Mouse (Mus musculus): ENCODE data around the gene Rapgef4.

Gene Rapgef4

GRCm38 (mm10) chr2:72201506-72201905 lies 220.5 kb downstream of the Rapgef4 start:
- DNase-seq = no peak

GRCm38 (mm10) chr2:72202252-72202651 lies 221.2 kb downstream of the Rapgef4 start:
- DNase-seq = no peak

- DNase-seq = peak; percentile 67 to 75
Measured at GRCm38 (mm10) chr2:72203609-72204008, 222.6 kb downstream of the Rapgef4 start.

GRCm38 (mm10) chr2:72205869-72206268 lies 224.8 kb downstream of the Rapgef4 start:
- DNase-seq = peak; percentile 53

GRCm38 (mm10) chr2:72206530-72207248 lies 225.6 kb downstream of the Rapgef4 start:
- no peak for DNase-seq

- no peak for DNase-seq
Measured at GRCm38 (mm10) chr2:72217336-72217735, 236.3 kb downstream of the Rapgef4 start.

- peak; percentile 46 to 60 for DNase-seq
Measured at GRCm38 (mm10) chr2:72219921-72220320, 238.9 kb downstream of the Rapgef4 start.

GRCm38 (mm10) chr2:72221283-72221682 lies 240.2 kb downstream of the Rapgef4 start:
- no peak for DNase-seq

GRCm38 (mm10) chr2:72221706-72222105 lies 240.7 kb downstream of the Rapgef4 start:
- DNase-seq = no peak

- DNase-seq = no peak
Measured at GRCm38 (mm10) chr2:72222276-72222675, 241.2 kb downstream of the Rapgef4 start.

- DNase-seq = no peak
Measured at GRCm38 (mm10) chr2:72222736-72223455, 241.9 kb downstream of the Rapgef4 start.

GRCm38 (mm10) chr2:72223479-72223878 lies 242.4 kb downstream of the Rapgef4 start:
- DNase-seq = no peak

GRCm38 (mm10) chr2:72226006-72226405 lies 245.0 kb downstream of the Rapgef4 start:
- DNase-seq = no peak

GRCm38 (mm10) chr2:72227416-72227815 lies 246.4 kb downstream of the Rapgef4 start:
- no peak for DNase-seq

- no peak for DNase-seq
Measured at GRCm38 (mm10) chr2:72228881-72229280, 247.8 kb downstream of the Rapgef4 start.

- no peak for DNase-seq
Measured at GRCm38 (mm10) chr2:72230545-72230944, 249.5 kb downstream of the Rapgef4 start.

GRCm38 (mm10) chr2:72234085-72234484 lies 253.0 kb downstream of the Rapgef4 start:
- no peak for DNase-seq

GRCm38 (mm10) chr2:72234943-72235342 lies 253.9 kb downstream of the Rapgef4 start:
- DNase-seq = peak; percentile 75

GRCm38 (mm10) chr2:72235361-72235901 lies 254.4 kb downstream of the Rapgef4 start:
- peak; percentile 21 to 39 for DNase-seq

- no peak for DNase-seq
Measured at GRCm38 (mm10) chr2:72238421-72238820, 257.4 kb downstream of the Rapgef4 start.

GRCm38 (mm10) chr2:72238925-72239324 lies 257.9 kb downstream of the Rapgef4 start:
- no peak for DNase-seq

GRCm38 (mm10) chr2:72239456-72239855 lies 258.4 kb downstream of the Rapgef4 start:
- DNase-seq = no peak

GRCm38 (mm10) chr2:72239993-72240392 lies 259.0 kb downstream of the Rapgef4 start:
- DNase-seq = no peak

GRCm38 (mm10) chr2:72240691-72241090 lies 259.7 kb downstream of the Rapgef4 start:
- DNase-seq = no peak

All from cerebellum, adult 18-20 months (tissue).